Mouse (Mus musculus): ENCODE measurements around the gene Scn5a.

Scn5a gene

DNA sequence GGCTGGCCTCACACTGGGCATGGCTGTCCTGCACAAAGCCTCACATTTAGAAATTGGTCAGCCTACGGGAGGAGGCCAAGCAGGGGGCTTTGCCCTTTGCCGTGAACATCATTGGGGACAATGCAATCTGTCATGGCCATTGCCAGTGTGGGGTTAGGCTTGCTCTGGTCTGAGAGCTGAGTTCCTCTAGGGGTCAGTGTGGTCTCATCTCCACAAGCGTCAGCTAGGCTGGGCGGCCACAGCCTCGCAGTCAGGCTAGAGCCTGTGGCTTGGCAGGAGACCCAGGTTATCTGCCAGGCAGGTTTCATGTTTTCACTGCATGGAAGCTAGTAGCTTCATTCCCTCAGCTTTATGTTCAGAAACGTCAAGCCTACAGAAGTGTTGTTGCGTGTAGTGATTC, 113.2 kb downstream of the Scn5a start:
- no peak for DNase-seq (ENCODE audit: low spot score in 2 of 2)

DNA sequence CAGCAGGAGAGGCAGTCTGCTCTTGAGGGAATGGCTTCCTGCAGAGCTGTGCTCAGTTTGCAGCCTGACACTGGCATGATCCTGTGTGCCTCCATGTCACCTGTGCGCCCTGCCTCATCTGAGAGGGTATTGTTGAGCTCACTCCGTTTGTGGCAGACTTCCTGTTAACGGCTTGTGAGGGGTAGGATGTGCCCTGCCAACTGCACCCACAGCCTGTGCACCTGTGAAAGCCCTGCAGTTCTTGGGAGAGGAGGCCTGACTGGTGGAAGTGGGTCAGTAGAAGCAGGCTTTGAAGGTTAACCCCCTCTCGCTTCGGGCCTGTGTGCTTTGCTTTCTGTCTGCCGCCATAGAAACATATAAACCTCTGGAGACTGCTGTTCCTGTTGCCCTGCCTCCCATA, 113.8 kb downstream of the Scn5a start:
- no peak for DNase-seq (ENCODE audit: low spot score in 2 of 2)

DNA sequence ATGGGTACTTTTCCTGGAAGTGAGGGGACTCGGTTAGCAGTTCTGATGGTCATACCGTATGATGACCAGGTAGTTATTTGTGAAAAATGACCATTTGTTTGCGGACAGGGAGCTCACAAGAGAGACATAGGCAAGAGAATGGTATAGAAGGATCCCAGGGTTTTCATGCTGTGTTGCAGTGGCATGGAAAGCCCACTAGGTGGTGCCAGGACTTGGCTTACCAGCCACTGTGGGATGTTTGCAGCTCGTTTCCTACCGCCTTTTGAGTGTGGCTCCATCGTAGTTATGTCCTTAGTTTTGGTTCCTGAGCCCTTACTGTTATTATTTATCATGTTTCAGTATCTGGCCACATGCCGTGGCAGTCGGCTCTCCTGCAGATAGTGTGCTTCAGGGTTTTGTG, 118.4 kb downstream of the Scn5a start:
- DNase-seq (ENCODE audit: low spot score in 2 of 2): peak in 1 of 2 experiments; percentile 79

DNA sequence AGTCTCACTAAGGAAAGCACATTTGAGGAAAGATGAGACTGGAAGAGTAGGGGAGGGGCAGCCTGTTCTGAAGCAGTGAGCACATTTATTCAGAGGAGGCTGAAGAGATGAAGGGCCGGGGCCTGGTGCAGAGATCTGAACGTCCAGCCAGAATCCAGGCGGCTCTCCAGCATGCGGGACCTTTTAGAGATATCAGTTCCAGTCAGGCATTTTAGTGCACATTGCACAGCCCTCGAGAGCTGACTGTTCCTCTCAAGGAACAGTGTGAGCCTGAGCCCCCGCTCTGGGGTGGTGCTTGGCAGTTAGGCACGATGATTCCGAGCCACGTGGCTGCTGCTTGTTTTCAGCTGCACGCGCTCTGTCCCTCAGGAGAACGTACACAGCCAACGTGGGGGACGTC, 121.7 kb downstream of the Scn5a start:
- no peak for DNase-seq (ENCODE audit: low spot score in 2 of 2)

DNA sequence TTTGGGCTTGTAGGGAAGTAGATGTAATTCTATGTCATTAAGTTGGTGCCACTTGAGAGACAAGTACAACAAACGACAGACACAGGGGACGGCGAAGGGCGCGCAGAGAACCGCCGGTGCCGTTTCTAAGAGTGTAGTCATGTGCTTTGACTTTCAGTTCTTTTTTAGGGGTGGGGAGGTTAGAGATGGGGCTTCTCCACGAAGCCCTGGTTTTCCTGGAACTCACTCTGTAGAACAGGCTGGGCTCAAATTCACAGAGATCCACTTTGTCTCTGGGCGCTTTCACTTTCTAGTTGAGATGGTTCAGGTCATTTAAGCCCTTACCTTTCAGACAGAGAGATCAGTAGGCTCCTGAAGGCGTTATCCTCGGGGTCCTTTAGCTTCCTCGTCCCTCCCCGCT, 122.8 kb downstream of the Scn5a start:
- no peak for DNase-seq (ENCODE audit: low spot score in 2 of 2)

DNA sequence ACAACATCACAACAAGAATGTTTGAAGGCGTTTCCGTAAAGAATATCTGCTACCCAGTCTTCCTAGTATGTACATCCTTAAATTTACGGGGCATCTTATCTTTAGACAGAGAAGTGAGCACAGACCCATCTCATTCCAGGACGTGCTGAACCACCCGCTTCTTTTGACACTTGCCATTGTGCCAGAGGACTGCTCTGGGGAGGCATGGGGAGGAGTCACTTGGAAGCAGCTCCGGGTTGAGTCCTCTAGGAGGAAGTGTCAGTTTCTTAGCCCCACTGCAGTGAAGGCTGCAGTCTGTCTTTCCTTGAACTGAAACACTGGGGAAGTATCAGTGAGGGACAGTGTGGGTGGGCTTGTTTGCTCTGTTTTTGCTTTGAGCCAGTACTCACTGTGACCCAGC, 133.1 kb downstream of the Scn5a start:
- no peak for DNase-seq (ENCODE audit: low spot score in 2 of 2)

DNA sequence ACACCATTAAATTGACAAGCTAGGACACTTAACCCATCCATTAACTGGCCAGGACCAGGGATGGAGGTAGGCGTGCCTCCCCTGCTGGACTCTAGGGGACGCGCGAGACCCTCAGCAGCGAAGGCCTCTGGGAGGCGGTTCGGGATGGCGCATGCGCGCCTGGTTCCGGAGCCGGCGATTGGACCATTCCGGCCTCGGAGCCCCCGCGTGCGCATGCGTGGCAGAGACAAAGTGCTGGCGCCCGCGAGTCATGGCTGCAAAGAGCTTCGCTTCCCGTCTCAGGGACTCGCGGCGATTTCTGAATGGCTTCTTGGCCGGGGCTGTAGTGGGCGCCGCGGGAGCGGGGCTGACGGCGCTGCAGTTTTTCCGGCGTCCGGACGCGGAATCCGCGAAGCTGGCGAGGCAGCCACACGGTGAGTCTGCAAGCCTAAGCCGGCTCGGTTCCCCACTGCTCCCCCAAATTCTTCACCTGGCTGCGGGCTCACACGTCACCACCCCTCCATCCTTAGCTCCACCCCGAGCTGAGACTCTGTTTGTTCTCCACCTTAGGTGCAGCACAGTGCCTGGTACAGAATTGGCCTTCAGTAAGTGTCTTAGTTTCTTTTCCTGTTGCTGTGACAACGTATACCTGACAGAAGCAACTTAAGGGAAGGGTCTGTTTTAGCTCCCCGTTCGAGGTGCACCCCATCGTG, 133.9 kb downstream of the Scn5a start, which contains the start of gene Exog:
Gene Exog, plus strand, starts transcription at position 206 of the 692 bp plus-strand sequence.
- peak; percentile 92 to 98 for DNase-seq (ENCODE audit: low spot score in 2 of 2)

DNA sequence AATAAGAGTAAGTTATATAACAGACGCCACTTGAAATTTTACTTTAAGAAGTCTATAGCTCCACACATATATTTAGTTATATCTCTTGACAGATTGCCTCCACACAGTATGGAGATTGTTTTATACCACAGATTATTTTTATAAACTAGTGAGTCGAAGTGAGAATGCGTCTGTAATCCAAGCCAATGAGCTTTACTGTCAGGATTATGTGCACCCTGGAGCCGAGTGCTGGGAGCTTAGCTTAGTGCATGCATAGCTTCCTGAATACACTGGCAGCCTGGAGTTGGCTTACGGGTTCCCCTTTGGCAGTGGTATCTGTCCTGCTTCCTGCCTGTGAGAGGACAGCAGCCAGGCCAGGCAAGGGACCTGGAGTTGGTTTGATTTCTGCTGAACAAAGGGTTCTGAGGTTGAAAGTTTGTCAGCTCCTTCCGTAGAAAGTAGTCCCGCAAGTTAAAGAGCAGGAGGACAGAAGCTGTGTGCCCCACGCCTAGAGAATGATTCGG, 140.3 kb downstream of the Scn5a start:
- DNase-seq (ENCODE audit: low spot score in 2 of 2): no peak

DNA sequence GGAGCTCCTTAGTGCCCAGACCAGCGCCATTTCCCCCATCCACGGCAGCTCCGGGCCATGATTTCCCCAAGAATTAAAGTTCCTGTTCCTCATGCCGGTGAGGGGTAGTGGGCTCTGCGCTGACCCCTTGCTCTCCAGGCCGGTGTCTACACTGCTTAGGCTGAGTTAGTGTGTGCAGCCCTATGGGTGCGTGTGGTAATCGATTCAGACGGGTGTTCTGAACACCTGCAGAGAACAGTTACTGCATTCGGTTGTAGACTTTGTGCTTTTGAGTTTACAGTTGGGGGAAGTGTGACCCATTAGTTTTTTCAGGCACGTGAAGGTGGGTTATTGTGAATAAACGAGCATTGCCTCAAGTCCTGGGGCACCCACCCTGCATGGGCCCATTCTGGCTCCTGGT, 140.8 kb downstream of the Scn5a start:
- DNase-seq (ENCODE audit: low spot score in 2 of 2): no peak

DNA sequence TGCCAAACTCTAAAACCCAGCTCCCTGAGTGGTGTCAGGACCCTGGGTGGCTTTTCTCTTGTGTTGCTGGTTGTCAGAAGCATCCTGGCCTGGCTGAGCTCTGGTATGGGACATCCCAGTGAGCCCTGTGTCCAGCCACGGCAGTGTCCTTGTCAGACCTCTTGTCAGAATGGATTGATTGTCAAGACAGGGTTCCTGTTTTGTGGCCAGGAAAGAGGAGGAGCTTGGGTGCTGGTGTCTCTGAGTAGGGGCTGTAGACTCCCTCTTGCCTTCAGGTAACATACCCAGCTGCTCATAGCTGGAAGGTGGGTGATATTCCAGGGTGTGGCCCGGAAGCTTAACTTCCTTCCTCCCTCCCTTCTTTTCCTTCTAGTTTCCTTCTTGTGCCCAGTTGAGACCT, 143.0 kb downstream of the Scn5a start:
- no peak for DNase-seq (ENCODE audit: low spot score in 2 of 2)

Data from left cerebral cortex, adult 9 months (tissue).